Mouse (Mus musculus) CD4-positive, CD25-positive, alpha-beta regulatory T cell, adult 4 months (primary cell): Measurements from ENCODE around the gene Myo9a. TPM values are rescaled to one million over a fixed set of nuclear protein-coding genes. Genes with fewer than 3 reads are reported as not detected.
A peak's percentile ranks its signal among the peaks of the same experiment; 100 is the strongest.
"Not testable (repeated sequence)": the region's sequence is repeated elsewhere in the genome, so short reads cannot be mapped to it uniquely, and the experiment has no call there.

Experiments
- ATAC-seq: one replicate; pipeline ENCODE4 v1.8.0; 2017
- polyA plus RNA-seq, 2 experiments: library from polyadenylated mRNA; unstranded; fragments of 100-300 nt; shearing (Covaris generic); gene quantifications; one replicate each; pipeline ENCODE4 v1.2.1; 2017

Myo9a gene
- polyA plus RNA-seq, 2 experiments from 2014 or later = 42.0 to 61.6 TPM

- no peak for ATAC-seq
Measured at GRCm38 (mm10) chr9:59951001-59951750, 200.5 kb downstream of the Myo9a start.

DNA sequence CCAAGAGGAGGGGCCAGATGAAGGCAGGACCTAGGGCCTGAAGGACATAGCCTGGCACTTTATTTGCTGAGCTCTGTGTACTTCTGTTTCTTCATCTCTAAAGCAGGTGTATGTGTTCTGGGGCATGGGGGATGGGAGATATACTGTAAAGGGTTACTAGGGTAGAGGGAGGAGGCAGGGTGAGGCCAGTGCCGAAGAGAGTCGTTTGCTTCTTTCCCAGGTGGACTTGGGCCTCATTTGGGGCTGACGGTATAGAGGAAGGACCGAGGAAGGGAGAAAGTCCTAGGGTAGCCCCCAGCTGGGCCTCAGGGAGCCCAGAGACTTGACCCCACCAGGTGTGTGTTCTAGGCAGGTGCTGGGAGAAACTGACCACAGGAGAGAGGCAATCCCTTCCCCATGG lies 201.2 kb downstream of the Myo9a start:
- ATAC-seq = no peak

GRCm38 (mm10) chr9:59952515-59953070 lies 201.9 kb downstream of the Myo9a start:
- no peak for ATAC-seq

DNA sequence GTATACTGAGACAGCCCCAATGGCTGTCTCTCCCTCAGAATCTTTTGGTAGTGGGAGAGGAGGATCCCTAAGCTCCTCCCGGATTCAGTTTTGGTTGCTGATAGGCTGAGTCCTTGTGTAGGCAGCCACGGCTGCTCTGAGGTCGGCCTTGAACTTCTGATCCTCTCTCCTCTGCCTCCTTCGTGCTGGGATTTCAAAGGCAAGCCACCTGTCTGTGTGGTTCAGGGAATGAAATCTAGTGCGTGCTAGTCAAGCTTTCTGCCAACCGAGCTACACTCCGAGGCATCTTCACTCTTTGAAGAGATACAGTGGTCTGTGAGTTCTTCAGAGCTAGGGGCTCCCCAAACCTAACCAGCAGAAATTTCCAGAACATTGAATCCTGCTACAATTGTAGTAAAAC lies 202.9 kb downstream of the Myo9a start:
- no peak for ATAC-seq

GRCm38 (mm10) chr9:59955199-59955598 lies 204.5 kb downstream of the Myo9a start:
- ATAC-seq = no peak

GRCm38 (mm10) chr9:59955692-59956091 lies 205.0 kb downstream of the Myo9a start:
- no peak for ATAC-seq

DNA sequence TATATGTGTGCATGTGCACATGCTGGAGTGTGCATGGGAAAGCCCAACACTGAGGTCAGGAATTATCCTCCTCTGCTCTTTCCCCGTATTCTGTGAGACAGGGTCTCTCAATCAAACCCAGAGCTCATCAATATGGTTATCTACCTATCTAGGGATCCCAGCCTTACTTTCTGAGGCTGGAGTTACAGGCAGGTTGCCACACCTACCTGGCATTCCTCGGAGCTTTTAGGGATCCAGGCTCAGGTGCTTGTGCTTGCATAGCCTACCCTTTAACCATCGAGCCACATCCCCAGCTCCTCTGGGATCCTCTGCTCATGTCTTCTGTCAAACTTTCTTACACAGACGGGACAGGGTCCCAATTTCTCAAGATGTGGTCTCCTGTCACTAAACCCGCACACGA lies 205.8 kb downstream of the Myo9a start:
- no peak for ATAC-seq

- not testable (repeated sequence) for ATAC-seq
Measured at GRCm38 (mm10) chr9:59958115-59958514, 207.4 kb downstream of the Myo9a start.

GRCm38 (mm10) chr9:59959276-59959675 lies 208.6 kb downstream of the Myo9a start:
- peak; percentile 100 for ATAC-seq

DNA sequence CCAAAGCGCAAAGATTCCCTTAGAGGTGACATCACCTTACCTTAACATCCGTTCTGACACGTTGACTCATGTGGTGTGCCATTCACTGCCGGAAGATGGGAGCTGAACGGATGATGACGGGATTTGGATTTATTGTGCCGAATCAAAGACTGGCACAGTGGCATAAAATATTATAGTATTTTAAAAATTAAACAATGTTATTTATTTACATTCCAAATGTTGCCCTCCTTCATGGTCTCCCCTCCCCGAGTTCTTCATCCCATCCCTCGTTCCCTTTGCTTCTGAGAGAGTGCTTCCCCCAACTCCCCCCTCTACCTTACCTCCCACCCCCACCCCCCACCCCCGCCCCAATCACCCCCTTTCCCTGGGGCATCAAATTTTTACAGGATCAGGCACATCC lies 209.9 kb downstream of the Myo9a start, which contains the start of gene Nr2e3:
TSS of gene Nr2e3 (minus strand) at position 101 of the 400 bp plus-strand sequence.
- no peak for ATAC-seq

GRCm38 (mm10) chr9:59961201-59961955 lies 210.7 kb downstream of the Myo9a start:
- ATAC-seq = no peak

GRCm38 (mm10) chr9:59964367-59964766 lies 213.7 kb downstream of the Myo9a start:
- no peak for ATAC-seq

- ATAC-seq = no peak
Measured at GRCm38 (mm10) chr9:59965046-59965445, 214.3 kb downstream of the Myo9a start.

GRCm38 (mm10) chr9:59969383-59969782 lies 218.7 kb downstream of the Myo9a start:
- ATAC-seq = peak; percentile 84

GRCm38 (mm10) chr9:59971263-59971662 lies 220.6 kb downstream of the Myo9a start:
- no peak for ATAC-seq

Other genes with a start within 250 kb of the Myo9a start
- 10 to 100 TPM; 37.1 to 56.0 TPM for gene Hexa, start 211.4 kb upstream of the Myo9a start, polyA plus RNA-seq
- gene Tmem202, start 211.0 kb upstream of the Myo9a start, polyA plus RNA-seq = 1 to 10 TPM in 1 of 2 experiments, under 1 TPM in 1; 0.89 to 1.4 TPM
- gene Celf6, start 173.0 kb upstream of the Myo9a start, polyA plus RNA-seq = not detected
- gene Parp6, start 133.6 kb upstream of the Myo9a start, polyA plus RNA-seq = 10 to 100 TPM; 35.0 to 53.6 TPM
- 1,000 to 10,000 TPM in 1 of 2 experiments, 100 to 1,000 TPM in 1; 810 to 1,266 TPM for gene Pkm, start 94.5 kb upstream of the Myo9a start, polyA plus RNA-seq
- gene Gramd2, start 70.8 kb upstream of the Myo9a start, polyA plus RNA-seq = not detected
- gene Senp8, start 186 bp upstream of the Myo9a start, polyA plus RNA-seq = 1 to 10 TPM; 6.4 to 7.2 TPM
- gene Nr2e3, start 209.8 kb downstream of the Myo9a start, polyA plus RNA-seq = not detected